Mouse (Mus musculus) limb, embryonic 13.5 days (tissue): ENCODE results near the gene Plcb4. TPM values are rescaled to one million over a fixed set of nuclear protein-coding genes. Genes with fewer than 3 reads are reported as not detected.
"Not testable (repeated sequence)": the region's sequence is repeated elsewhere in the genome, so short reads cannot be mapped to it uniquely, and the experiment has no call there.

Experiments used
- ATAC-seq: fragments of 200-750 bp; cut with Nextera tagmentation; 2 replicates; pipeline ENCODE4 v1.8.0; 2017; ENCODE audit warnings: low read depth, moderate number of reproducible peaks, moderate TSS enrichment; ENCODE audit not compliant: low FRiP score
- H3K27ac ChIP-seq: fragments of 300-500 bp; sonication (generic); 2 replicates; pipeline ENCODE4 v1.5.1; 2015; ENCODE audit warnings: inconsistent platforms, mild to moderate bottlenecking, moderate library complexity
- H3K27me3 ChIP-seq: fragments of 300-500 bp; sonication (generic); 2 replicates; pipeline ENCODE4 v1.6.1; 2015; ENCODE audit warnings: mild to moderate bottlenecking, inconsistent platforms
- H3K36me3 ChIP-seq: fragments of 300-500 bp; sonication (generic); 2 replicates; pipeline ENCODE4 v1.6.1; 2015; ENCODE audit warnings: inconsistent platforms, mild to moderate bottlenecking, moderate library complexity
- H3K4me1 ChIP-seq: fragments of 300-500 bp; sonication (generic); 2 replicates; pipeline ENCODE4 v1.6.1; 2015; ENCODE audit warnings: inconsistent platforms
- H3K4me2 ChIP-seq: fragments of 300-500 bp; sonication (generic); replicated peaks from 2 replicates; pipeline ENCODE4 v1.6.1; 2015; ENCODE audit warnings: inconsistent platforms, mild to moderate bottlenecking, moderate library complexity
- H3K4me3 ChIP-seq: fragments of 300-500 bp; sonication (generic); 2 replicates; pipeline ENCODE4 v1.5.1; 2015; ENCODE audit warnings: moderate library complexity, mild to moderate bottlenecking, inconsistent platforms
- H3K9ac ChIP-seq: fragments of 300-500 bp; sonication (generic); 2 replicates; pipeline ENCODE4 v1.6.1; 2015; ENCODE audit warnings: mild to moderate bottlenecking, inconsistent platforms
- H3K9me3 ChIP-seq: fragments of 300-500 bp; sonication (generic); 2 replicates; pipeline ENCODE4 v1.6.1; 2016; ENCODE audit warnings: inconsistent platforms
- WGBS: fragments of 180-500 bp; shearing (Covaris S2); methylation state at CpG from one replicate; pipeline ENCODE4 v1.1.7; 2015; 5-methylcytosine and 5-hydroxymethylcytosine counted together
- polyA plus RNA-seq: library from polyadenylated mRNA; unstranded; fragments of >200 nt; fragmentation: Nextera tagmentation; extraction: Ambion mirVana; gene quantifications from 2 replicates; pipeline ENCODE4 v1.2.1, GENCODE M21; 2015

Gene Plcb4
- polyA plus RNA-seq, 1 experiment from 2014 or later, result 19.1 TPM

GRCm38 (mm10) chr2:135725362-135725761 lies 66.6 kb downstream of the Plcb4 start:
- WGBS, result 73% methylated on average over 4 of the region's 4 CpGs
- Histone ChIP-seq H3K27me3 (no peaks in the 10 kb centered on the region), H3K36me3 (no peaks in the 10 kb centered on the region), H3K4me1 (no peaks in the 10 kb centered on the region), H3K4me2 (no peak overlapping the region), H3K27ac (no peak overlapping the region), H3K4me3 (no peak overlapping the region), H3K9ac (no peak overlapping the region), H3K9me3 (no peaks in the 10 kb centered on the region)
- ATAC-seq, result no peak

GRCm38 (mm10) chr2:135727088-135727487 lies 68.3 kb downstream of the Plcb4 start:
- 83% methylated on average over 9 of the region's 9 CpGs for WGBS
- Histone ChIP-seq H3K27ac (no peak overlapping the region), H3K9me3 (no peaks in the 10 kb centered on the region), H3K27me3 (no peaks in the 10 kb centered on the region), H3K9ac (no peak overlapping the region), H3K4me1 (no peaks in the 10 kb centered on the region), H3K36me3 (no peaks in the 10 kb centered on the region), H3K4me3 (no peak overlapping the region), H3K4me2 (no peak overlapping the region)
- ATAC-seq, result no peak

- Histone ChIP-seq H3K27me3 (no peaks in the 10 kb centered on the region), H3K4me2 (no peak overlapping the region), H3K9me3 (no peaks in the 10 kb centered on the region), H3K9ac (no peak overlapping the region), H3K36me3 (no peaks in the 10 kb centered on the region), H3K4me1 (no peaks in the 10 kb centered on the region), H3K27ac (no peak overlapping the region), H3K4me3 (no peak overlapping the region)
- WGBS, result 76% methylated on average over 4 of the region's 4 CpGs
- ATAC-seq, result no peak
Measured at GRCm38 (mm10) chr2:135727925-135728324, 69.1 kb downstream of the Plcb4 start.

- no peak for ATAC-seq
- no peak overlapping the region for H3K4me2 ChIP-seq
- H3K27me3 ChIP-seq, result no peaks in the 10 kb centered on the region
- 59% methylated on average over 6 of the region's 6 CpGs for WGBS
- peaks cover 10% of the 10 kb centered on the region for H3K4me1 ChIP-seq
- no peaks in the 10 kb centered on the region for H3K9me3 ChIP-seq
- H3K4me3 ChIP-seq, result no peak overlapping the region
- H3K36me3 ChIP-seq, result no peaks in the 10 kb centered on the region
- H3K27ac ChIP-seq, result no peak overlapping the region
- no peak overlapping the region for H3K9ac ChIP-seq
Measured at GRCm38 (mm10) chr2:135731591-135731990, 72.8 kb downstream of the Plcb4 start.

- H3K27ac ChIP-seq, result no peak overlapping the region
- H3K4me3 ChIP-seq, result no peak overlapping the region
- 85% methylated on average over 4 of the region's 4 CpGs for WGBS
- H3K27me3 ChIP-seq, result no peaks in the 10 kb centered on the region
- no peaks in the 10 kb centered on the region for H3K9me3 ChIP-seq
- H3K4me2 ChIP-seq, result no peak overlapping the region
- no peak for ATAC-seq
- no peak overlapping the region for H3K9ac ChIP-seq
- no peaks in the 10 kb centered on the region for H3K36me3 ChIP-seq
- peaks cover 10% of the 10 kb centered on the region for H3K4me1 ChIP-seq
Measured at GRCm38 (mm10) chr2:135732651-135733050, 73.8 kb downstream of the Plcb4 start.

GRCm38 (mm10) chr2:135733926-135734510 lies 75.2 kb downstream of the Plcb4 start:
- 40% methylated on average over 10 of the region's 10 CpGs for WGBS
- Histone ChIP-seq H3K27me3 (no peaks in the 10 kb centered on the region), H3K36me3 (no peaks in the 10 kb centered on the region), H3K4me1 (peaks cover 10% of the 10 kb centered on the region), H3K4me3 (no peak overlapping the region), H3K4me2 (no peak overlapping the region), H3K9ac (no peak overlapping the region), H3K27ac (no peak overlapping the region), H3K9me3 (no peaks in the 10 kb centered on the region)
- ATAC-seq, result no peak

GRCm38 (mm10) chr2:135737506-135737905 lies 78.7 kb downstream of the Plcb4 start:
- H3K4me1 ChIP-seq, result peaks cover 10% of the 10 kb centered on the region
- H3K36me3 ChIP-seq, result no peaks in the 10 kb centered on the region
- 88% methylated on average over 9 of the region's 9 CpGs for WGBS
- no peak overlapping the region for H3K27ac ChIP-seq
- H3K9me3 ChIP-seq, result no peaks in the 10 kb centered on the region
- no peak overlapping the region for H3K4me2 ChIP-seq
- H3K9ac ChIP-seq, result no peak overlapping the region
- ATAC-seq, result no peak
- H3K4me3 ChIP-seq, result no peak overlapping the region
- H3K27me3 ChIP-seq, result no peaks in the 10 kb centered on the region

- 82% methylated on average over 7 of the region's 7 CpGs for WGBS
- H3K4me2 ChIP-seq, H3K36me3 ChIP-seq, H3K9me3 ChIP-seq, ATAC-seq, H3K9ac ChIP-seq, H3K27me3 ChIP-seq, H3K27ac ChIP-seq, H3K4me3 ChIP-seq: not testable (repeated sequence)
- H3K4me1 ChIP-seq, result peaks cover 15% of the 10 kb centered on the region
Measured at GRCm38 (mm10) chr2:135738022-135738780, 79.4 kb downstream of the Plcb4 start.

GRCm38 (mm10) chr2:135738950-135739349 lies 80.1 kb downstream of the Plcb4 start:
- Histone ChIP-seq H3K4me3 (no peak overlapping the region), H3K27ac (no peak overlapping the region), H3K36me3 (no peaks in the 10 kb centered on the region), H3K9me3 (no peaks in the 10 kb centered on the region), H3K4me2 (no peak overlapping the region), H3K4me1 (peaks cover 17% of the 10 kb centered on the region), H3K9ac (no peak overlapping the region), H3K27me3 (no peaks in the 10 kb centered on the region)
- WGBS, result 74% methylated on average over 1 of the region's 1 CpGs
- no peak for ATAC-seq

- Histone ChIP-seq H3K9ac (no peak overlapping the region), H3K9me3 (no peaks in the 10 kb centered on the region), H3K4me3 (no peak overlapping the region), H3K27me3 (no peaks in the 10 kb centered on the region), H3K36me3 (no peaks in the 10 kb centered on the region), H3K4me1 (peaks cover 12% of the 10 kb centered on the region; the same call in 1 of the 2 replicates), H3K4me2 (no peak overlapping the region), H3K27ac (no peak overlapping the region; the same call in 1 of the 2 replicates)
- WGBS, result 61% methylated on average over 10 of the region's 10 CpGs
- 0 out of 2 replicates have a peak, but pooled peaks have one; percentile 45 for ATAC-seq
Measured at GRCm38 (mm10) chr2:135742954-135743700, 84.3 kb downstream of the Plcb4 start.

GRCm38 (mm10) chr2:135744711-135745110 lies 85.9 kb downstream of the Plcb4 start:
- H3K27ac ChIP-seq, result no peak overlapping the region
- H3K4me3 ChIP-seq, result no peak overlapping the region
- H3K4me2 ChIP-seq, result no peak overlapping the region
- no peaks in the 10 kb centered on the region for H3K9me3 ChIP-seq
- ATAC-seq, result no peak
- no peak overlapping the region for H3K9ac ChIP-seq
- H3K4me1 ChIP-seq, result peaks cover 25% of the 10 kb centered on the region
- H3K27me3 ChIP-seq, result no peaks in the 10 kb centered on the region
- no peaks in the 10 kb centered on the region for H3K36me3 ChIP-seq
- 76% methylated on average over 8 of the region's 8 CpGs for WGBS

GRCm38 (mm10) chr2:135745126-135745525 lies 86.3 kb downstream of the Plcb4 start:
- Histone ChIP-seq H3K27ac (no peak overlapping the region), H3K4me1 (peaks cover 29% of the 10 kb centered on the region), H3K27me3 (no peaks in the 10 kb centered on the region), H3K9ac (no peak overlapping the region), H3K9me3 (no peaks in the 10 kb centered on the region), H3K4me2 (no peak overlapping the region), H3K36me3 (no peaks in the 10 kb centered on the region), H3K4me3 (no peak overlapping the region)
- ATAC-seq, result no peak
- 57% methylated on average over 7 of the region's 7 CpGs for WGBS
